Mouse (Mus musculus): ENCODE measurements around the gene Sobp.

- TF ChIP-seq CTCF (IDR thresholded peaks at IDR 0.05; ENCODE audit: borderline replicate concordance, insufficient read depth, low read depth, low read length): no peak
- TF ChIP-seq POLR2A (IDR thresholded peaks at IDR 0.05; ENCODE audit: borderline replicate concordance, insufficient read depth, low read length): no peak
These were observed 131.6 kb downstream of the Sobp start for GRCm38 (mm10) chr10:43042591-43043327.

All from cerebellum, adult 2 months (tissue).